Mouse (Mus musculus): ENCODE measurements around the gene Amot. TPM values are rescaled to one million over a fixed set of nuclear protein-coding genes. Genes with fewer than 3 reads are reported as not detected.

The Amot gene
- polyA plus RNA-seq (2014; fragmentation: Nextera tagmentation; extraction: Ambion mirVana): 18.2 and 20.6 TPM in 2 replicates

DNA sequence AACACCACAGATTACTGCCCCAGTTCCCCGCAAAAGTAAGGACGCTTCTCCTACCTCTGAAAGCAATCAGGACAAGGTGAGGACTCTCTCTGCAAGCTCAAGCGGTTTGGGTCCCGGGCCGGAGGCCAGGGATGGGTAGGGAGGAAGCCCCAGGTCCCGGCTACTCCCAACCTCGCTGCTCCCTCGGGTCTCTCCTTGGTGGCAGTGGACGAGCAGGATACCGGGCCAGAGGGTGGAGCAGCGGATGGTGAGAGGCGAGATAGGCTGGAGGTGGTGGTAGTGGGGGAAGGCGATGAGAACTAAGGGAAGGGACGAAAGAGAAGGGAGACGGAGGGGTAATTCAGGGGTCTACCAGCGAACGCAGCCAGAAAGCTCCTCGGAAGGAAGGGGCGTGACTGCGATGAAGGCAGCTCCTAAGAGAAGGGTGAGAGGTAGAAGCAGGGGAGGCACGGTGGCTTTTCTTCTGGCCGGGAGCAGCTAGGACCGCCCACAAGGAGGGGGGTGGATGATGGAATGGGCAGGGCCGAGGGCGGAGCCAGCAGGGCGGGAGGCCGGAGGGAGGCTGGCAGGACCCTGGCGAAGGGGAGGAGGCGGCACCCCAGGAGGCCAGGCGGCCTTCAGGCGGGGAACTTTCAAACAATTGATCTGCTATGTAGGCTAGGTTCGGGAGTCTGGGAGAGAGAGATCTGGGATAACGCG is at the start of gene Amot:
Amot (minus strand) TSS at position 465 of the 699 bp plus-strand sequence.
- Histone ChIP-seq H3K9ac (ENCODE audit: low read depth, low read length) (peak within 1 kb of the TSS; percentile 54; the same call in 1 of the 2 replicates), H3K27me3 (ENCODE audit: control insufficient read depth, insufficient read depth, low read length) (no peaks in the 10 kb centered on the region), H3K9me3 (ENCODE audit: control insufficient read depth, low read length) (no peaks in the 10 kb centered on the region), H3K4me3 (ENCODE audit: low read depth, low read length) (peak within 1 kb of the TSS; percentile 46), H3K4me1 (replicated peaks; ENCODE audit: control insufficient read depth, insufficient read depth, low read length) (no peaks in the 10 kb centered on the region), H3K4me2 (replicated peaks; ENCODE audit: low read depth, low read length) (peak within 1 kb of the TSS; percentile 44), H3K36me3 (ENCODE audit: control insufficient read depth, insufficient read depth, low read length) (no peaks in the 10 kb centered on the region), H3K27ac (ENCODE audit: low read depth, low read length) (no peak within 1 kb of the TSS)
- WGBS: 25% methylated on average over 27 of the region's 34 CpGs
- ATAC-seq (ENCODE audit: low FRiP score): peak; percentile 95
- DNase-seq (ENCODE audit: low spot score): peak; percentile 85

- Histone ChIP-seq H3K27me3 (ENCODE audit: control insufficient read depth, insufficient read depth, low read length) (no peaks in the 10 kb centered on the region), H3K4me3 (ENCODE audit: low read depth, low read length) (no peak overlapping the region), H3K4me1 (replicated peaks; ENCODE audit: control insufficient read depth, insufficient read depth, low read length) (no peaks in the 10 kb centered on the region), H3K36me3 (ENCODE audit: control insufficient read depth, insufficient read depth, low read length) (no peaks in the 10 kb centered on the region), H3K9ac (ENCODE audit: low read depth, low read length) (no peak overlapping the region), H3K27ac (ENCODE audit: low read depth, low read length) (no peak overlapping the region), H3K4me2 (replicated peaks; ENCODE audit: low read depth, low read length) (no peak overlapping the region), H3K9me3 (ENCODE audit: control insufficient read depth, low read length) (no peaks in the 10 kb centered on the region)
- WGBS: 77% methylated on average over 3 of the region's 3 CpGs
- ATAC-seq (ENCODE audit: low FRiP score) (no peak), DNase-seq (ENCODE audit: low spot score) (no peak)
Measured at GRCm38 (mm10) chrX:145545060-145545459, 40.1 kb upstream of the Amot start.

- 73% methylated on average over 4 of the region's 4 CpGs for WGBS
Measured at GRCm38 (mm10) chrX:145543602-145544490, 38.9 kb upstream of the Amot start.

DNA sequence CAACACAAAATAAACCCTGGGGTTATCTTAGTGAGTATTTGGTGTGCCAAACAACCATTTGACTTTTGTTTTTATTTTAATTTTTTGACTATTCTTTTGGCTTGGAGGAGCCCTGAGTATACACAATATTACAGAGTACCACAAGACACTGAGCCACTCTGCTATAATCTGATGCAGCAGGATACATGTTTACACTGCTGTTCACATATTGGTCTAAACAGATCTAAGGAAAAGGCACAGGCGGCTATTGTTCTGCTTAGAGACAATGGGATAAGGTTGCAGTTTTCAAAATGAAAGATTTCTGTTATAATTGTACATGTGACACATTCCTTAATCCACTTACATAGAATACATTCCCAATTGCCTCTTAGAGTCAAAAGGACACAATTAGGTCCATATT is 36.1 kb upstream of the Amot start:
- Histone ChIP-seq H3K4me2 (replicated peaks; ENCODE audit: low read depth, low read length) (no peak overlapping the region), H3K27ac (ENCODE audit: low read depth, low read length) (no peak overlapping the region), H3K27me3 (ENCODE audit: control insufficient read depth, insufficient read depth, low read length) (no peaks in the 10 kb centered on the region), H3K36me3 (ENCODE audit: control insufficient read depth, insufficient read depth, low read length) (no peaks in the 10 kb centered on the region), H3K9ac (ENCODE audit: low read depth, low read length) (no peak overlapping the region), H3K4me1 (replicated peaks; ENCODE audit: control insufficient read depth, insufficient read depth, low read length) (no peaks in the 10 kb centered on the region), H3K9me3 (ENCODE audit: control insufficient read depth, low read length) (no peaks in the 10 kb centered on the region), H3K4me3 (ENCODE audit: low read depth, low read length) (no peak overlapping the region)
- 71% methylated on average over 1 of the region's 1 CpGs for WGBS
- DNase-seq (ENCODE audit: low spot score) (no peak), ATAC-seq (ENCODE audit: low FRiP score) (no peak)

More at GRCm38 (mm10) chrX:145543602-145544490, 38.9 kb upstream of the Amot start:
- DNase-seq (ENCODE audit: low spot score) (no peak), ATAC-seq (ENCODE audit: low FRiP score) (no peak)
- Histone ChIP-seq H3K27me3 (ENCODE audit: control insufficient read depth, insufficient read depth, low read length) (no peaks in the 10 kb centered on the region), H3K27ac (ENCODE audit: low read depth, low read length) (no peak overlapping the region), H3K36me3 (ENCODE audit: control insufficient read depth, insufficient read depth, low read length) (no peaks in the 10 kb centered on the region), H3K4me2 (replicated peaks; ENCODE audit: low read depth, low read length) (no peak overlapping the region), H3K4me3 (ENCODE audit: low read depth, low read length) (no peak overlapping the region), H3K9ac (ENCODE audit: low read depth, low read length) (no peak overlapping the region), H3K4me1 (replicated peaks; ENCODE audit: control insufficient read depth, insufficient read depth, low read length) (no peaks in the 10 kb centered on the region), H3K9me3 (ENCODE audit: control insufficient read depth, low read length) (no peaks in the 10 kb centered on the region)

GRCm38 (mm10) chrX:145540321-145540720 is 35.3 kb upstream of the Amot start:
- Histone ChIP-seq H3K9me3 (ENCODE audit: control insufficient read depth, low read length) (no peaks in the 10 kb centered on the region), H3K4me1 (replicated peaks; ENCODE audit: control insufficient read depth, insufficient read depth, low read length) (no peaks in the 10 kb centered on the region), H3K9ac (ENCODE audit: low read depth, low read length) (no peak overlapping the region), H3K36me3 (ENCODE audit: control insufficient read depth, insufficient read depth, low read length) (no peaks in the 10 kb centered on the region), H3K27me3 (ENCODE audit: control insufficient read depth, insufficient read depth, low read length) (no peaks in the 10 kb centered on the region), H3K4me2 (replicated peaks; ENCODE audit: low read depth, low read length) (no peak overlapping the region), H3K4me3 (ENCODE audit: low read depth, low read length) (no peak overlapping the region), H3K27ac (ENCODE audit: low read depth, low read length) (no peak overlapping the region)
- 94% methylated on average over 1 of the region's 1 CpGs for WGBS
- ATAC-seq (ENCODE audit: low FRiP score): no peak
- DNase-seq (ENCODE audit: low spot score): no peak

DNA sequence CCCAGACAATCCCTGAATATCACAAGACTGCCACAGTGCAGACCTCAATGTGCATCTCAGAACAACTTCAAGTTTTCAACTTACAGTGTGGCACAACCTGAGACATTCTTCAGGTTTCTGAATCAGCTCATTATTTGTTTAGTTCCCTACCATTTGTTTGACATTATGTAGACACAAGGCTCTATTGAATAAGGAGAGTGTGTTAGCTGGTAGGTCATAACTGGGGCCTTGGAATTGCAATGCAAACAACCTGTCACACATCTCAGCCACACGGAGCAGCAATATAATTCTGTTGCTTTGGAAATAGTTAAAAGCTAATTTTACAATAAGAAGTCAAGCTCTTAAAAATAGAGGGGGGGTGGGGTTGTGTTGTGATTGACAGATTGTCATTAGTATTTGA is 24.6 kb upstream of the Amot start:
- ATAC-seq (ENCODE audit: low FRiP score): no peak
- DNase-seq (ENCODE audit: low spot score): no peak
- Histone ChIP-seq H3K27me3 (ENCODE audit: control insufficient read depth, insufficient read depth, low read length) (no peaks in the 10 kb centered on the region), H3K9me3 (ENCODE audit: control insufficient read depth, low read length) (no peaks in the 10 kb centered on the region), H3K4me3 (ENCODE audit: low read depth, low read length) (no peak overlapping the region), H3K4me2 (replicated peaks; ENCODE audit: low read depth, low read length) (no peak overlapping the region), H3K4me1 (replicated peaks; ENCODE audit: control insufficient read depth, insufficient read depth, low read length) (no peaks in the 10 kb centered on the region), H3K27ac (ENCODE audit: low read depth, low read length) (no peak overlapping the region), H3K36me3 (ENCODE audit: control insufficient read depth, insufficient read depth, low read length) (no peaks in the 10 kb centered on the region), H3K9ac (ENCODE audit: low read depth, low read length) (no peak overlapping the region)
- 73% methylated on average over 1 of the region's 1 CpGs for WGBS

DNA sequence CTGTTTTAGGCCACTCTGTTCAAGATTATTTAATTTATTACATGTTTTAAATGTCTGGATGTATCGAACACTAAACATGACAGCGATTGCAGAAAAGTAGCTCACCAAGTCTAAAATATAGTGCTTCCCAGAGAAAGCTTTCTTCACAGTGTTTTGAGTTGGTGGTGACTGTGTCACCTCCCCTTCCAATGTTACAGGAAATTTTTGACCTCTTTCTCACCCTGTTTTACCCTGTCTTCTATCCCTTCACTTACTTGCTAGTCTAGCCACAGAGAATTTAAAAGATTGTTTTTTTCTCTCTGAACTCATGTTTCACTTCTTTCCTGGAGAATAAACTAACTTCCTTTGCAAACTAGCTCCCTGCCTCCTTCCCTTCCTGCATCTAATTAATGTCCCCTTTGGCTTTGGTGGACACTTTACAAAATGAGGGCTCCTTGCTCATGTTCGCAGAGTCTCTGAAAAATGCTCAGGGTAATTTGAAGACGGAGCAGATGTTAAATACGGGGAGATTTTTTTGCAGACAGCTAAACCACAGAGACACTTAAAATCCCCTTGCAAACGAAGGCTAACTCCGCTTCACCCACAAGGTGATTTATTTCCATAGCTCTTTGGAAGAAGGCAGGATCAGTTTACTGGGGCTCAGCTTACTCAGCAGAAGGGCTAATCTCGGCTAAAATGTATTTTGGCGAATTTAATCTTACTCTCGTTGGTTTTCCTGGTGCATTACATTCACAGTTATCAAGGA is 11.5 kb upstream of the Amot start:
- H3K27me3 ChIP-seq (ENCODE audit: control insufficient read depth, insufficient read depth, low read length): no peaks in the 10 kb centered on the region
- no peaks in the 10 kb centered on the region for H3K36me3 ChIP-seq (ENCODE audit: control insufficient read depth, insufficient read depth, low read length)
- no peak overlapping the region for H3K27ac ChIP-seq (ENCODE audit: low read depth, low read length)
- no peaks in the 10 kb centered on the region for H3K9me3 ChIP-seq (ENCODE audit: control insufficient read depth, low read length)
- H3K4me2 ChIP-seq (replicated peaks; ENCODE audit: low read depth, low read length): no peak overlapping the region
- no peak overlapping the region for H3K4me3 ChIP-seq (ENCODE audit: low read depth, low read length)
- no peak for DNase-seq (ENCODE audit: low spot score)
- ATAC-seq (ENCODE audit: low FRiP score): no peak
- no peaks in the 10 kb centered on the region for H3K4me1 ChIP-seq (replicated peaks; ENCODE audit: control insufficient read depth, insufficient read depth, low read length)
- WGBS: 59% methylated on average over 10 of the region's 10 CpGs
- H3K9ac ChIP-seq (ENCODE audit: low read depth, low read length): no peak overlapping the region

- DNase-seq (ENCODE audit: low spot score): no peak
- Histone ChIP-seq H3K4me3 (ENCODE audit: low read depth, low read length) (no peak overlapping the region), H3K36me3 (ENCODE audit: control insufficient read depth, insufficient read depth, low read length) (no peaks in the 10 kb centered on the region), H3K4me2 (replicated peaks; ENCODE audit: low read depth, low read length) (no peak overlapping the region), H3K27me3 (ENCODE audit: control insufficient read depth, insufficient read depth, low read length) (no peaks in the 10 kb centered on the region), H3K4me1 (replicated peaks; ENCODE audit: control insufficient read depth, insufficient read depth, low read length) (no peaks in the 10 kb centered on the region), H3K9ac (ENCODE audit: low read depth, low read length) (no peak overlapping the region), H3K9me3 (ENCODE audit: control insufficient read depth, low read length) (no peaks in the 10 kb centered on the region), H3K27ac (ENCODE audit: low read depth, low read length) (no peak overlapping the region)
- WGBS: 58% methylated on average over 9 of the region's 9 CpGs
- ATAC-seq (ENCODE audit: low FRiP score): no peak
Measured at GRCm38 (mm10) chrX:145515498-145516158, 10.6 kb upstream of the Amot start.
